Mouse (Mus musculus): ENCODE results near the gene Uvrag. TPM values are rescaled to one million over a fixed set of nuclear protein-coding genes. Genes with fewer than 3 reads are reported as not detected.
"Not testable (repeated sequence)": the region's sequence is repeated elsewhere in the genome, so short reads cannot be mapped to it uniquely, and the experiment has no call there.

The Uvrag gene
- total RNA-seq, 2 experiments from 2014 or later = 42.4 to 43.1 TPM

- no peak for ATAC-seq (ENCODE audit: poor library complexity, severe bottlenecking)
Observed at GRCm38 (mm10) chr7:99065920-99066319, 75.0 kb downstream of the Uvrag start.

DNA sequence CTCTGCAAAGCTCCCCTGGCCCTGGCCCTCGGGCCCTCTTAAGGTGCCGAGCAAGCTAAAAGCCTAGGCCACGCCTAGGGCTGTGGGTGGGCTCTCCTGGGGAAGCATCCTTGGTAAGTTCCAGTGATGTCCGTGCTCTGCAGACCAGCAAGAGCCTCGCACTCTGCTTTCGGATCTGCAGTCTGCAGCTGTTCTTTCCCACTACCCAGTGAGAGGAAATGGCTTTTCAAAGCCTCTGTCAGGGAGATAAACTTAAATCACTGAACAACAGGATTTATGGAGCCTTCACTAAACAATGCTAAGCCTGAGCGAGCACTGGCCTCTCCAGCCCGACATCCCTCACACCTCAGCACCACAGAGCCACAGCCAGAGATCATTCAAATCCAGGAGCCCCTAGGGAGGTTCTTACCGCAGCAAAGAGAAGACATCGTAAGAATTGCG is 75.5 kb downstream of the Uvrag start:
- ATAC-seq (ENCODE audit: poor library complexity, severe bottlenecking) = no peak

DNA sequence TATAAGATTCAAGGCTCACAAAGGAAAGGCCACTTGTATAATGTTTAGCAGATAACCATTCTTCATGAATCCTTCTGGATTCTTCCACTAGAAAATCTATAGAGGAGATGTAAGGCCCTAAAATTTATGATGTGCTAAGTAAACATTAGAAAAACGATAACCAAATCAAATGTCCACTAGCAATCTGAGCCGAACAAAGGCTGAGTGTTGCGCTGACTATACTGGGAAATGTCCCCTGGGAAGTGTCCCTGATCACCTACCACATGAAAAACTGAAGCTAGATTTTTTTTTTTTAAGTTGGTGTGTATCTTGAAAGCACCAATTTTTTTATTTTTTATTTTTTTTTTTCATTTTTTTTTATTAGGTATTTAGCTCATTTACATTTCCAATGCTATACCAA is 76.1 kb downstream of the Uvrag start:
- no peak for ATAC-seq (ENCODE audit: poor library complexity, severe bottlenecking)

DNA sequence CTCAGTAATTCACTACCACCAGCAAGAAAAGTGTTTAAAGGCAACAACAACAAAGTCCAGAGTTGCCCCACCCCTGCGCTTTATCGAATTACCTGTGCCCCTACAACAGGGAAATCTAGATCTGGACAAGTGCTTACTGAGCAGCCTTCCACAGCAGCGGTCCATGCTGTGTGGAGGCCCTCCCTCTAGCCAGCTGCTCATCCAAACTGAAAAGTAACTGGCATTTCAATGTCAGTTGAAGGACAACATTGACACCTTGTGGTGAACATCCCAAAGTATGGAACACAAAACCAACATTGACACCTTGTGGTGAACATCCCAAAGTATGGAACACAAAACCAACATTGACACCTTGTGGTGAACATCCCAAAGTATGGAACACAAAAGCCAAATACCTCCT is 78.7 kb downstream of the Uvrag start:
- ATAC-seq (ENCODE audit: poor library complexity, severe bottlenecking) = not testable (repeated sequence)

- no peak for ATAC-seq (ENCODE audit: poor library complexity, severe bottlenecking)
Observed at GRCm38 (mm10) chr7:99061056-99061680, 79.8 kb downstream of the Uvrag start.

GRCm38 (mm10) chr7:99060476-99060875 is 80.5 kb downstream of the Uvrag start:
- no peak for ATAC-seq (ENCODE audit: poor library complexity, severe bottlenecking)

GRCm38 (mm10) chr7:99059934-99060333 is 81.0 kb downstream of the Uvrag start:
- no peak for ATAC-seq (ENCODE audit: poor library complexity, severe bottlenecking)

DNA sequence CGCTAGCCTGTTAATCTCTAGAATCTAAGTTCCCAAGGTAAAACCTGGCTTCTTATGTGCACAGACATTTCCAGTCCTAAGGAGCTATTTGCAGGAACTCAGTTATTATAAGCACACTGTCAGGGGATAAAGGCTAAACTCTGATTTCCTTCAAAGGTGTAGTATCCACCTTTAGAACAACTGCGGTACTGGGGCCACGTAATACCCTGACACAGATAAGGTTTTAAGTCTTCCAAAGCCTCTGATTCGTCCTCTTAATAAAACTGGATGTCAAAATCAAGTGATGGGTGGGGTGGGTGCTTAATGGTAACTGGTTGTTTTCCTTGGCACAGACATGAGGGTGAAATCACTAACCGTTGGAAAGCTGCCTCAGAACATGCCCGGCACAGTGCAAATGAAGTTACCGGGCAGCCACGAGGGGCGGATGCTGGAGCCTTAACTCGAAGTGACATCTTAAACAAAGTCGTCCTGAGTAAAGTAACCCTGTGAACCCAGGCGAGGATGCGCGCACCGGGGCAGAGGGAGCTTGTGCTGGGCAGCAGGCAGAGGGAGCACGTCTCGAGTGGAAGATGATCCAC is 83.8 kb downstream of the Uvrag start:
- ATAC-seq (ENCODE audit: poor library complexity, severe bottlenecking) = no peak

- no peak for ATAC-seq (ENCODE audit: poor library complexity, severe bottlenecking)
Observed at GRCm38 (mm10) chr7:99053626-99054025, 87.3 kb downstream of the Uvrag start.

GRCm38 (mm10) chr7:99052471-99053241 is 88.3 kb downstream of the Uvrag start:
- peak; percentile 68 for ATAC-seq (ENCODE audit: poor library complexity, severe bottlenecking)

GRCm38 (mm10) chr7:99050882-99051281 is 90.1 kb downstream of the Uvrag start:
- ATAC-seq (ENCODE audit: poor library complexity, severe bottlenecking) = no peak

- peak; percentile 89 for ATAC-seq (ENCODE audit: poor library complexity, severe bottlenecking)
Observed at GRCm38 (mm10) chr7:99049897-99050296, 91.0 kb downstream of the Uvrag start.

DNA sequence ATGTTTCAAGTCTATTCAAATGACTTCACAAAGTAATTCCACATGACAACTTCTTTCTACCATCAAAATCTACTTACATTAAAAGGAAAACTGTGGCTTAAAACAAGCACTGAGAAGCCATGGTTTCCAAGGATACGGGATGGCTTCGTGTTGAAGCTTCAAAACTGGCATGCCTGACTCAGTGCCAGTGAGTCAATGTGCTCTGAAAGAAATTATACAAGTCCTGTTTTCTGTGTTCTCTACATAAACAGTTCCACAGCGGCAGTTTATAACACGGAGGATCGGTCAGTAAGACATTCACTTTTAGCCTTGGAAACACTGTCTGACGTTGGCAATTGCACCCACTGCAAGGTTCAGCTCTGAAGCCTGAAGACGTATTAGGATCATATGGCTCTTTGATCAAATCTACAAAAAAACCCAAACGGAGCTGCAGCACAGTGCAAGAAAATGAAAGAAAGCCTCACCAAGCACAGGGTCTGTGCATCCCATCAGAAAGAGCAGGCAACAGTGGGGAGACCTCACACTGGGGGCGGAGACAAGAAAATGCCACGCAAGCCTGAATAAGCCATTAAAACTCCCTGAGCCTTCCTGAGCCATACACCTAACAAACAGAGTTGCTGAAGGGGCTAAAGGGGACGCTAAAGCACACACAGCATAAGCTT is 94.3 kb downstream of the Uvrag start:
- no peak for ATAC-seq (ENCODE audit: poor library complexity, severe bottlenecking)

DNA sequence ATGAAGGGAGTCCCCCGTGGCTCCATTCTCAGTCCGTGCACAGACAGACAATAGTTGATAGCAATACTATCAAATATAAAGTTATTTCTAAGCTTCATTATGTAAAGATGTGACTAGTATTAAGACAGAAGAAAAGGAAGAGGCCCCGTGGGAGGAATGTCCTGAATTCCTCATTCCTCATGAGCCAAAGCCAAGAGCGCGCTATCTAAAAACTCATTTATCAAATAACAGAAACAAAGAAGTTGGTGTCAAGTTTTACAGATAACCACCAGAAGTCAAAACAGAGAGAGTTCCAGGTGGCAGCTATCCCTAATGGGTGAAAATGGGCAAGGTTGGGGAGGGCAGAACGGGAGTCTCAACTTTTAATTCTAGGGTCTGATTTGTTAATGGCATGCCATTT is 95.4 kb downstream of the Uvrag start:
- no peak for ATAC-seq (ENCODE audit: poor library complexity, severe bottlenecking)

DNA sequence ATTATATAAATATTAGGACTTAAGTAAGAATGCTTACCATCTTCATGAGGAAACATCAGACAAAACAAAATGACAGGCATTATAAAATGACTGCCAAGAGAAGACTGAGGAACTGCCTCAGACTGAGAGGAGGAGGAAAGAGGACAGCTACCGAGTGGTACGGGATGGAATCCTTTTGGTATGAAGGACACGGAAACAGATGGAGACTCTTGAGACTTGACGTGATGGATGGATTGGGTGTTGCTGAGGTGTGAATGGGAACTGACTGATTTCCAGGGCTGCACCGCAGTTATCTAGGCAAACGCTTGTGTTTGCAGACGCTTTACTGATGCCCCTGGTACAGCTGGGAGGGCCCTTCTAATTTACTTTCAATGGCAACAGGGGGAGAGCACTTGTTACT is 97.0 kb downstream of the Uvrag start:
- ATAC-seq (ENCODE audit: poor library complexity, severe bottlenecking) = no peak

- peak; percentile 96 for ATAC-seq (ENCODE audit: poor library complexity, severe bottlenecking)
Observed at GRCm38 (mm10) chr7:99043322-99043721, 97.6 kb downstream of the Uvrag start.

DNA sequence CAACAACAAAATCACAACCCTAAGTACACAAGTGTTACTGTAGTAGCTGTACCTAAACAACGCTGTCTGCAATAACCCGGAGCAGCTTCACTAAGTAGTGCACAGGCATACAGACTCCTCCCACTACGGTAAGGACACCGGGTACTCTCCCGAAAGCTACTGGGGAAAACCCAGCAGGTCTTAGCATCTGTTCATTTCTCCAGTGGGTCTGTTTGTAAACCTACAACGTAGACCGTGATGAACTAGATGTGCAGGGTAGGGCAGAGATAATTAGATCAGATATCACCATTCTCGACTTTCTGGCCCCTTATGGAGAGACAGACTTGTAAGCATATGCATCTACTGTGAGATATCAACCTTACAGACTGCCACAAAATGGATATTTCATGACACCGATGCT is 99.1 kb downstream of the Uvrag start:
- no peak for ATAC-seq (ENCODE audit: poor library complexity, severe bottlenecking)

DNA sequence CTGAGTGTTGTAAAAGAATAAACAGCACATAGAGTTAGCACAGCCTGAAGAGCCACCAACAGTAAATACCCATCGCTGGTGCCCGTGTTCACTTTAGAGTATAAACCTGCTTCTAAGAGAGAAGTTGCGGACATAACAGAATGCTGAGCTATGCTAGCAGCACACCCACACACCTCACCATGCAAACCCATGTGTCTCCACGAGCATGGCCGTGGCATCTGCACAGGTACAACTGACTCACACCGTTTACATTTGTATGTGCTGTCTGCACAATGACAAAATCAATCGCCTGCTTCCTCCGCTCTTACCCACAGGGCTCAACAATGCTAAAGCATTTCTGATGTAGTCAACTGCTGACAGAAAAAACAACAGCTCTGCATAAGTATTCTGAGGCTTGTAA is 101.0 kb downstream of the Uvrag start:
- no peak for ATAC-seq (ENCODE audit: poor library complexity, severe bottlenecking)

DNA sequence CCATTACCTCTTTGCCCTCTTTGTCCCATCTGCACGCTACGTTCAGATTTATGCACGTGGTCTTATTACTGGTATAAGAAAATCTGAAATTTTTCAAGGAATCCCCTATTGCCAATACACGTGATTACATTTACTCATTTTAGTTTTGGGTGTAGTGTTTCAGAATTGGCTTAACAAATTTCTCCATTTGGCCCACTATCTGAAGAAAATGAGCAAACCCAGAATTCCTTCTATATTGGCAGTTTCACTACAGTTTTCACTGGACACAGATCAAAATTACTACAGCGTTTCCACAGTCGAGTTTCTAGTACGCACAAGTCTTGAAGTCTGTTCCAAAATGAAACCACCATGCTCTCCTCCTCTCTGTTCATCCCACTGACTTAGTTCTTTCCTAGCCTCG is 104.7 kb downstream of the Uvrag start:
- ATAC-seq (ENCODE audit: poor library complexity, severe bottlenecking) = no peak

- no peak for ATAC-seq (ENCODE audit: poor library complexity, severe bottlenecking)
Observed at GRCm38 (mm10) chr7:99034909-99035308, 106.0 kb downstream of the Uvrag start.

DNA sequence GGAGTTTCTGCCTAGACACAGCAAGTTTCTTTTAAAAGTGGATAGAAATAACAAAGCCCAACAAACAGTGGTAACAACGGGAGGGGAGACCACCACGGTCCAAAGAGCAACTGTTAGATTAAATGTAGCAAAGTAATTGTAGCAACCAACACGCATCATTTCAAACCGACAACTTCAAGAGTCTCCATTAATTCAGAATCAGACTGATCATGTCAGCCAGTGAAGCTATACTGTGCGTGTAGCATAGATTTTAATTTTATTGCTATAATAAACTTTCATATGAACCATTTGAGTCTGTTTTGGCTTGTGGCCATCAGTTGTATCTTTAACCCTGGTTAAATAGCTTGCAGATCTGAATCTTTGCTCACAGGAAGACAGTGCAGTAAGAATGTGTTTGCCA is 107.1 kb downstream of the Uvrag start:
- ATAC-seq (ENCODE audit: poor library complexity, severe bottlenecking) = no peak; the same call in 1 of the 2 replicates

- ATAC-seq (ENCODE audit: poor library complexity, severe bottlenecking) = no peak
Observed at GRCm38 (mm10) chr7:99033314-99033713, 107.6 kb downstream of the Uvrag start.
